Mouse (Mus musculus): Measurements from ENCODE around the gene Gm7029.
"Not testable (repeated sequence)": the region's sequence is repeated elsewhere in the genome, so short reads cannot be mapped to it uniquely, and the experiment has no call there.

GRCm38 (mm10) chr17:33888230-33888629 lies 14.6 kb downstream of the Gm7029 start:
- not testable (repeated sequence) for TF ChIP-seq CTCF (IDR thresholded peaks at IDR 0.05; ENCODE audit: low read depth, low read length); TAL1 (conservative IDR thresholded peaks at IDR 0.05; ENCODE audit: low read depth, low read length)
